Comparison of ENCODE assay signal across 21 mouse cellular contexts in the genomic region with DNA sequence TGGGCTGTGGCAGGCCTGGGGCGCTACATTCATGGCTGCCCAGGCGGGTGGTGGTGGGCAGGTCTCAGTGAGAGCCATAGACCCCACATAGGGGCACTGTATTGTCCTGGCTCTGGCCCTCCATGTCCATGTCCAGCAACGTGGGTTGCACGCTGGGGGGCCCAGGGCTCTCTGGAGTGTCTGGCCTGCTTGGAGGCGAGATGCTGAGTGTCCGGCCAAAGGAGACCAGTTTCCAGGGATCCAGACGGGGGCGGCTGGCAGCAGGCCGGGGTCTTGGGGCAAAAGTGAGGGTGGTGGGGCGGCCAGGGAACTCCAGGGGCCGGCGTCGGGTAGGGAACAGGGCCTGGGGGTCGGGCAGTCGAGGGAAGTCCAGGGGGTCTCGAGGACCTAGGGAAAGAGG. TPM values are rescaled to one million over a fixed set of nuclear protein-coding genes. Genes with fewer than 3 reads are reported as not detected.
"Had no signal": no experiment of that assay in that cellular context is flagged by ENCODE, and none has a peak within 500 bp of the region (broad histone marks: within the 10 kb centered on the region; RNA-seq: fewer than 3 reads in every experiment).

No protein-coding gene starts in this region.

- H3K27ac ChIP-seq: liver, embryonic 13.5 days; neural tube, embryonic 12.5 days; stomach, embryonic 15.5 days had no signal

- H3K4me2 ChIP-seq: liver, embryonic 13.5 days; midbrain, embryonic 11.5 days; neural tube, embryonic 12.5 days; stomach, embryonic 15.5 days had no signal

- DNase-seq: kidney, adult 9 months; kidney, postnatal 14 days; kidney, postnatal 4 days; liver, embryonic 13.5 days; lung, adult 2 months; lung, postnatal 14 days; lung, postnatal 4 days; midbrain, embryonic 14.5 days; retina, postnatal 1 day; right cerebral cortex, postnatal 25 days; spleen, adult 18-20 months; thymus, postnatal 25 days had no signal

- H3K36me3 ChIP-seq: liver, embryonic 13.5 days had no signal

- H3K9me3 ChIP-seq: liver, embryonic 13.5 days; neural tube, embryonic 12.5 days; stomach, embryonic 15.5 days had no signal

- H3K9ac ChIP-seq: liver, embryonic 13.5 days; neural tube, embryonic 12.5 days; stomach, embryonic 15.5 days had no signal

- H3K4me3 ChIP-seq: liver, embryonic 13.5 days; neural tube, embryonic 12.5 days; stomach, embryonic 15.5 days had no signal

RNA-seq across cellular contexts. Expression of a gene that starts 2.9 kb away (rescaled TPM):
- total RNA-seq: liver, adult 2 months; megakaryocyte progenitor cell, adult 5-6 weeks; megakaryocyte-erythroid progenitor cell, adult 5-6 weeks; neutrophil, adult 5-6 weeks had no signal
- polyA plus RNA-seq: liver, adult 2 months; liver, embryonic 16.5 days; lung, adult 2 months; thymus, postnatal 0 days had no signal
